Mouse (Mus musculus): Measurements from ENCODE around the gene 1700025G04Rik. TPM values are rescaled to one million over a fixed set of nuclear protein-coding genes. Genes with fewer than 3 reads are reported as not detected.

1700025G04Rik gene
- polyA plus RNA-seq, 1 experiment from 2014 or later: 38.4 TPM

DNA sequence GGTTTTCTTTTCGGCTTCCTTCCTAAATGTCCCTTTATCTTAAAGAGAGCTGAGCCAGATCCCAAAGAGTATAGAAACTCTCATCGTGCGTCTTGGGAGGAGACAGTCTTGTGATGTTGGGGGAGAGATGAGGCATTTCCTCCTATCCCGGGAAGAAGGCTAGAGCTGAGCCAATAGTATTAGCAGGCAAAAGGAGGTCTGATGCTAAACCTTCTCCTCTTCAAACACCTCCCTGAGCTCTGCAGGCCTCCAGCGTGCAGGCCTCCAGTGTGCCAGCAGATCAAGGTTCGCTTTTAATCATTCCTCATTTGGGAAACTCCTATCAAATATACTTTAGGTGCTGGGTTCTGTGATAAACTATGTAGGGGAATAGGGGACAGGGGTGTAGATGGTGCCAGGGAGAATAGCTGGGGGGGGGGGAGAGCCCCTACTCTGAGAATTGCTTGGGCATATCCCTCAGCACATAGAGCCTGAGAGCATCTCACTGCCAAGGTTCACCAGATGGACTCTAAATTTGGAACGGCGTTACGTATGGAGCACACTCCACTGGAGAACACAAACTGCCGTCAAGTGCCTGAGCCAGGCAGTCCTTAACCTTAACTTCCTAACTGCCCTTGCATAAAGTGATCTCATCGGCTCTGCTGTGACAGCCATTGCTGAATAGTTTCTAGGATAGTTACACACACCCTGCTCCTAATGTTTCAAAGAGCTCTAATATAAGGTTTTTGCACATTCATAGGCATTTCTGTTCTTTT lies 103.7 kb downstream of the 1700025G04Rik start:
- no peak for ATAC-seq (ENCODE audit: low FRiP score, low read depth)
- H3K4me3 ChIP-seq: no peak overlapping the region
- 73% methylated on average over 11 of the region's 11 CpGs for WGBS

GRCm38 (mm10) chr1:151985056-151985455 lies 104.9 kb downstream of the 1700025G04Rik start:
- ATAC-seq (ENCODE audit: low FRiP score, low read depth): no peak
- H3K4me3 ChIP-seq: no peak overlapping the region
- H3K4me1 ChIP-seq: peaks cover 31% of the 10 kb centered on the region
- H3K9ac ChIP-seq (replicated peaks): no peak overlapping the region
- no peak overlapping the region for H3K4me2 ChIP-seq (replicated peaks)
- no peaks in the 10 kb centered on the region for H3K36me3 ChIP-seq
- WGBS: 83% methylated on average over 1 of the region's 1 CpGs
- H3K9me3 ChIP-seq: no peaks in the 10 kb centered on the region
- peak overlapping the region; percentile 68; the same call in 1 of the 2 replicates for H3K27ac ChIP-seq (replicated peaks)
- H3K27me3 ChIP-seq: no peaks in the 10 kb centered on the region

More for the DNA sequence above, 103.7 kb downstream of the 1700025G04Rik start:
- Histone ChIP-seq H3K27me3 (no peaks in the 10 kb centered on the region), H3K4me1 (peaks cover 28% of the 10 kb centered on the region), H3K27ac (replicated peaks) (no peak overlapping the region), H3K4me2 (replicated peaks) (no peak overlapping the region), H3K36me3 (no peaks in the 10 kb centered on the region), H3K9me3 (no peaks in the 10 kb centered on the region), H3K9ac (replicated peaks) (no peak overlapping the region)

- no peak overlapping the region for H3K9ac ChIP-seq (replicated peaks)
- peak overlapping the region; percentile 68 for H3K27ac ChIP-seq (replicated peaks)
- no peaks in the 10 kb centered on the region for H3K36me3 ChIP-seq
- H3K4me3 ChIP-seq: no peak overlapping the region
- no peaks in the 10 kb centered on the region for H3K9me3 ChIP-seq
- H3K4me2 ChIP-seq (replicated peaks): no peak overlapping the region
- WGBS: 24% methylated on average over 4 of the region's 4 CpGs
- peak; percentile 23; the same call in 1 of the 2 replicates for ATAC-seq (ENCODE audit: low FRiP score, low read depth)
- H3K4me1 ChIP-seq: peaks cover 31% of the 10 kb centered on the region
- H3K27me3 ChIP-seq: no peaks in the 10 kb centered on the region
Observed at GRCm38 (mm10) chr1:151983991-151984390, 105.9 kb downstream of the 1700025G04Rik start.

GRCm38 (mm10) chr1:151980498-151980897 lies 109.4 kb downstream of the 1700025G04Rik start:
- no peak overlapping the region for H3K9ac ChIP-seq (replicated peaks)
- peaks cover 35% of the 10 kb centered on the region for H3K4me1 ChIP-seq
- 78% methylated on average over 7 of the region's 7 CpGs for WGBS
- no peak overlapping the region for H3K27ac ChIP-seq (replicated peaks)
- H3K36me3 ChIP-seq: no peaks in the 10 kb centered on the region
- ATAC-seq (ENCODE audit: low FRiP score, low read depth): no peak
- H3K9me3 ChIP-seq: no peaks in the 10 kb centered on the region
- H3K4me3 ChIP-seq: no peak overlapping the region
- no peak overlapping the region for H3K4me2 ChIP-seq (replicated peaks)
- H3K27me3 ChIP-seq: no peaks in the 10 kb centered on the region

GRCm38 (mm10) chr1:151979803-151980456 lies 110.0 kb downstream of the 1700025G04Rik start:
- H3K9ac ChIP-seq (replicated peaks): no peak overlapping the region
- H3K27ac ChIP-seq (replicated peaks): no peak overlapping the region
- H3K4me3 ChIP-seq: no peak overlapping the region
- 90% methylated on average over 13 of the region's 13 CpGs for WGBS
- H3K36me3 ChIP-seq: no peaks in the 10 kb centered on the region
- H3K4me1 ChIP-seq: peaks cover 37% of the 10 kb centered on the region
- H3K27me3 ChIP-seq: no peaks in the 10 kb centered on the region
- no peaks in the 10 kb centered on the region for H3K9me3 ChIP-seq
- no peak overlapping the region for H3K4me2 ChIP-seq (replicated peaks)
- ATAC-seq (ENCODE audit: low FRiP score, low read depth): no peak

- Histone ChIP-seq H3K27ac (replicated peaks) (no peak overlapping the region), H3K4me2 (replicated peaks) (no peak overlapping the region), H3K4me1 (peaks cover 30% of the 10 kb centered on the region), H3K9me3 (no peaks in the 10 kb centered on the region), H3K4me3 (no peak overlapping the region), H3K9ac (replicated peaks) (no peak overlapping the region), H3K27me3 (no peaks in the 10 kb centered on the region), H3K36me3 (no peaks in the 10 kb centered on the region)
- no peak for ATAC-seq (ENCODE audit: low FRiP score, low read depth)
- 91% methylated on average over 15 of the region's 15 CpGs for WGBS
Observed at GRCm38 (mm10) chr1:151978751-151979150, 111.2 kb downstream of the 1700025G04Rik start.

DNA sequence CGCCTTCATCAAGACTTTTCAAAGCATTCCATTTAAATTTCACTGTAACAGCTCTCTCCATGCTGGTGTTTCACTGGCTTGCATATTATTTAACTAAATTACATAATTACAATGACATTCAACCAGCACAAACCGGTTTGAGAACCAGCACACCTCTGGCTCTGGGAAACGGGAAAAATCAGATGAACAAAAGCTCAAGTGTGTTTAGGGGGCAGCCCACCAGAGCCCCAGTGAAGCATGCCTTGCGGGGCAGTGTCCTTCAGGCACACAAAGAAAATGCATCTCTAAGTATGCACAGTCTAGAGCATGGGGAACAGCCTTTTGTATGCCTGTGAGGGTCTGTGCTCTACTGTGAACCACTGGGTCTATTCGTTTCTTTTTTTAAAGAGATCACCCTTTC lies 112.3 kb downstream of the 1700025G04Rik start:
- Histone ChIP-seq H3K27ac (replicated peaks) (peak overlapping the region; percentile 60), H3K36me3 (no peaks in the 10 kb centered on the region), H3K4me1 (peaks cover 24% of the 10 kb centered on the region), H3K27me3 (no peaks in the 10 kb centered on the region), H3K4me2 (replicated peaks) (no peak overlapping the region), H3K9me3 (no peaks in the 10 kb centered on the region), H3K4me3 (no peak overlapping the region), H3K9ac (replicated peaks) (no peak overlapping the region)
- ATAC-seq (ENCODE audit: low FRiP score, low read depth): peak; percentile 83
- 44% methylated on average over 5 of the region's 5 CpGs for WGBS

DNA sequence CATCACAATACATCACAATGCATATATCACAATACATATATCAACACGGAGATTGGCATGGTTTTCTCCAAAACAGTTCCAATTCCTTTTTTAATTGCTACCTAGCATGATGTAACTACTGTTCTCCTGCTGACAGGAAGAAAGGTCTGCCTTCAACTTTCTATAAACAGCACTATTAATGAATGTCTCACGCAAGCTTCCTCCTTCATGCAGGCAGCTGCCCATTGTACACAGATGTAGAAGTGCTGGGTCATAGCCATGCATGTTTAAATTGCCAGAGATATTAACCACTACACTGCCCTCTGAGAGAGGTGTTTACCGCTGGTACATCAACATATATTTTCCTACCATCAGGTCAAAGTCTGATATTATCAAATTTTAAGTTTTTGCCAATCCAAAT lies 113.1 kb downstream of the 1700025G04Rik start:
- no peak overlapping the region for H3K27ac ChIP-seq (replicated peaks)
- H3K9me3 ChIP-seq: no peaks in the 10 kb centered on the region
- H3K4me3 ChIP-seq: no peak overlapping the region
- ATAC-seq (ENCODE audit: low FRiP score, low read depth): no peak
- 88% methylated on average over 3 of the region's 3 CpGs for WGBS
- H3K27me3 ChIP-seq: no peaks in the 10 kb centered on the region
- H3K9ac ChIP-seq (replicated peaks): no peak overlapping the region
- no peak overlapping the region for H3K4me2 ChIP-seq (replicated peaks)
- H3K36me3 ChIP-seq: no peaks in the 10 kb centered on the region
- H3K4me1 ChIP-seq: peaks cover 24% of the 10 kb centered on the region

DNA sequence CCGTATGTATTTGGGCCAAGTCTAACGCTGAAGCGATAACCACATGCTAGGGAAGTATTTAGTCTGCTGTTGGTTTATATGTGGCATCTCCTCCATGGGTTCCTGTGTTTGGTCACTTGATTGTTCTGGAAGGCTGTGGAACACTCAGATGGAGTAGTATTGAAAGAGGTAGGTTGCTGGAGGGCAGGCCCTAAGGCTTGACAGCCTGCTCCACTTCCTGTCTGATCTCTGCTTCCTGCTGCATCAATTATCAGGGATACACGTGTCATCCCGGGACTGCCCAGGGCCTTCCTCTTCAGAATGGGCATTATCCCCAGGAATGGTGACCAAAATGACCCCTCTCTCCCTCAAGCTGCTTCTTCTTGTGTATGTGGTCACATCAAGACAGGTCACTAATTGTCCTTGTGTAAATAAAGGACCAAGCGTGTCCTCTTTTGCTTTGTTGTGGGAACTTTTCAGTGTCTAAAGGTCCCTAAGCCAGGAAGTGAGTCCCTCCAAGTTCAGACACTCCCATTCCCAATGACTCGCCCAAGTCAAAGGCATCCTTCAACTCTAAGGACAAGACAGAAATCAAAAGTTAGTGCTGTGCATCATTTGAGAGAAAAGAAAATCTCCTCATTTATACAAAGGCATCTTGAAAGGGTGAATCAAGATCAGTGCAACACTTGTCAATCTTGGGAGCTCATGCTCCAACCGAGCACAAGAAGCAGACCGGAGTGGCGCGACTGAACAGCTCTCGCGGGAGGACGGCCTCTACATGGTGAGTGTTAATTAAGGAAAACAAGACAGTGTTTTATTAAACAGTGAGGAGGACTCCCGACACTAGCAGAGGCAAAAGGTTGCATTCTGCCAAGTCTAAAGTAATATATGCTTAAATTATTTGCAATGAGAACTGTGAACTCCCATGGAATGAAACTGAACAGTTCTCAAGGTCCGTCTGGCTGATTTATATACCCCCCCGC lies 114.2 kb downstream of the 1700025G04Rik start:
- ATAC-seq (ENCODE audit: low FRiP score, low read depth): no peak
- Histone ChIP-seq H3K4me3 (no peak overlapping the region), H3K27ac (replicated peaks) (no peak overlapping the region), H3K9me3 (no peaks in the 10 kb centered on the region), H3K4me1 (peaks cover 24% of the 10 kb centered on the region), H3K27me3 (no peaks in the 10 kb centered on the region), H3K4me2 (replicated peaks) (no peak overlapping the region), H3K9ac (replicated peaks) (no peak overlapping the region), H3K36me3 (no peaks in the 10 kb centered on the region)
- WGBS: 80% methylated on average over 17 of the region's 17 CpGs

DNA sequence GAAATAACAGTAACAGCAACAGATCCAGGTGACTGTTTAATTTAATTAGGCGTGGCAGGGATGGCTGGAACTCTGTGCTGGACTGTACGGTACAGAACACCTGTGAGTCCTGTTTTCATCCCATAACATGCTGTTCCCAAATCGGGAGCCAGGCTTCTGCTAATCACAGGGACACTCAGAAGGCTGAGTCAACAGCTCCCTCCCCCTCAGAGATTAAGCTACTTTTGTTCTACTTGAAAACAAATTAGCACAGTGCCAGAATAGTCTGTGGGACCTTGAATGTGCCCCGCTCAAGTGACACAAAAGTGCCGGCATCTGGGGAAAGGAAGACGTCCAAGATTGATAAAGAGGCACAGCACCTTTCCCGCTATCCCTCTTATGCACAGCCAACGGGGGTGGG lies 115.0 kb downstream of the 1700025G04Rik start:
- Histone ChIP-seq H3K4me3 (no peak overlapping the region), H3K36me3 (no peaks in the 10 kb centered on the region), H3K4me2 (replicated peaks) (no peak overlapping the region), H3K4me1 (peaks cover 21% of the 10 kb centered on the region), H3K27me3 (no peaks in the 10 kb centered on the region), H3K27ac (replicated peaks) (no peak overlapping the region), H3K9ac (replicated peaks) (no peak overlapping the region), H3K9me3 (no peaks in the 10 kb centered on the region)
- ATAC-seq (ENCODE audit: low FRiP score, low read depth): no peak
- WGBS: 66% methylated on average over 8 of the region's 8 CpGs

GRCm38 (mm10) chr1:151974424-151974823 lies 115.5 kb downstream of the 1700025G04Rik start:
- Histone ChIP-seq H3K27ac (replicated peaks) (no peak overlapping the region), H3K27me3 (no peaks in the 10 kb centered on the region), H3K4me2 (replicated peaks) (no peak overlapping the region), H3K9ac (replicated peaks) (no peak overlapping the region), H3K9me3 (no peaks in the 10 kb centered on the region), H3K4me3 (no peak overlapping the region), H3K4me1 (peaks cover 21% of the 10 kb centered on the region), H3K36me3 (no peaks in the 10 kb centered on the region)
- ATAC-seq (ENCODE audit: low FRiP score, low read depth): no peak
- 93% methylated on average over 7 of the region's 7 CpGs for WGBS
